Mouse (Mus musculus) cerebellum, adult 9-11 months (tissue): ENCODE results near the gene Faf1.
"Not testable (repeated sequence)": the region's sequence is repeated elsewhere in the genome, so short reads cannot be mapped to it uniquely, and the experiment has no call there.

ENCODE experiments used
- DNase-seq: peaks from one replicate; pipeline ENCODE4 v3.0.0; 2022

Gene Faf1

DNA sequence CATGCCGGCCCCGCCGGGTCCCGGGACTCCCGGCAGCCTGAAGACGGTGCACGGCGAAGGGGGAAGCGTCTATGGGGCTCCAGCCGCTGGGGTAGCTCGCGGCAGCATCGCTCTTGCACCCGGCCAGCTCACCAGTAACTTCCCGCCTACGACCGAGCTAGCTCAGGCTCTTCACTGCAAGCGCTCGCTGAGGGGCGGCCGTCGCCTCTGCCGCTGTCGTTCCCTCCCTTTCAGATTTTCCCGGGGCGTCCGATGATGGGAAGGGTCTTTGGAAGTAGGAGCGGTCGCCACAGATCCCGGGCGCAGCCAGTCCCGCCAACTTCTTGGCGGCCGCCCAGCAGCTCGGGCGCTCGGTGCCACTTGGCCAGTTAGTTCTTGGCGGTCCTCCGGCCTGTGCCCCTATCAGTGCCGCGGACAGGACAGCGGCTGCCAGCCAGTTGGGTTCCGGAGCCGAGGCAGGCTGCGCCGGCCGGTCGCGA, 10.4 kb upstream of the Faf1 start:
- peak; percentile 81 for DNase-seq

GRCm38 (mm10) chr4:109666461-109667269, 9.7 kb upstream of the Faf1 start, which contains the start of gene Cdkn2c:
Cdkn2c (minus strand) TSS chr4:109667189.
- DNase-seq: peak; percentile 89

DNA sequence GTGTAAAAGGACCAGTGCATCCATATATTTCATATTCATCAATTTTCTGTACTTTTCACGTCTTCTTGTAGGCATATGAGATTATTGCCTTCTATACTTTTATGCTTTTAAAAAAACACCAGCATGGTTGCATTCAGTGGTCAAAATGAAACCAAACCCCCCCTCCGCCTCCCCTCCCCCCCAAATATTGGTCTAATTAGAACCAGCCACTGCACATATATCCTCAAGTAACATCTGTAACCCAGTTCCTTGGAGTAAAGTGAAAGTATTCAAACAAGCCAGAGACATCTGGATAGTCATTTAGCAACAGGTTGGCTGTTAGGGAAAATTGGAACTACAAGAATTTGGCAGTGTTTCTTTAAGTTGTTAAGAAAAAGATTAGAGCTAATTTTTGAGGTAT, 8.9 kb upstream of the Faf1 start:
- no peak for DNase-seq

- no peak for DNase-seq
Observed at GRCm38 (mm10) chr4:109670213-109670612, 6.2 kb upstream of the Faf1 start.

DNA sequence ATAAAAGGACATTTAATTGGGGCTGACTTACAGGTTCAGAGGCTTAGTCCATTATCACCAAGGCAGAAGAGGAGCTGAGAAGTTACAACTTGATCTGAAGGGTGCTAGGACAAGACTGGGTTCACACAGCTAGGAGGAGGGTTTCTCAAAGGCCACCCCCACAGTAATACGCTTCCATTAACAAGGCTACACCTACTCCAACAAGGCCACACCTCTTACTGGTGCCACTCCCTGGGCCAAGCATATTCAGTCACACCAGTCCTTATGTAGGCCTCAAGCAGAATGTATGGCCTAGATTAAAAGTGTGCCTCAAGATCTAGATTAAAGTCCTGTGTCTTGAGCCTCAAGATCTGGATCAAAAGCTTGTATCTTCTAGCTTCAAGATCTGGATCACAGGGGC, 4.4 kb upstream of the Faf1 start:
- DNase-seq: no peak

GRCm38 (mm10) chr4:109674097-109674496, 2.3 kb upstream of the Faf1 start:
- DNase-seq: no peak

DNA sequence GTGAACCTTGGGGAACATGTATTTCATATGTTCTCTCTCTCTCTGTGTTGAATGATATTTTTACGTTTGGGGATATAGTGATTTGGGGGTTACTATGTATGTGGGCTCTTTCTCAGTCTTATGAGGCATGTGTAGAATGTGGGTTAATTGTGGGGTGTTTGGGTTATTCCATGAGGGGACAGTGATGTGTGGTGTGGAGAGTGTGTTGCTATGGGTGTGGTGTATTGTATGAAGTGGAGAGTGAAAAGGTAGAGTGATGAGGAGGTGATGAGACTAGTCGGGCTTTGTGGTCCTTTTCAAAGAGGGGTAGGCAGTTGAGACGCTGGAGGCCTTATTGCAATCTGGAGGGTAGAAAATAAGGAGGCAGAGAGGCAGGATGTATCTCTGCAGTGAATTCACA, 833 bp downstream of the Faf1 start:
- DNase-seq: peak; percentile 36

- no peak for DNase-seq
Observed at GRCm38 (mm10) chr4:109683561-109683960, 7.2 kb downstream of the Faf1 start.

- no peak for DNase-seq
Observed at GRCm38 (mm10) chr4:109692674-109693073, 16.3 kb downstream of the Faf1 start.

DNA sequence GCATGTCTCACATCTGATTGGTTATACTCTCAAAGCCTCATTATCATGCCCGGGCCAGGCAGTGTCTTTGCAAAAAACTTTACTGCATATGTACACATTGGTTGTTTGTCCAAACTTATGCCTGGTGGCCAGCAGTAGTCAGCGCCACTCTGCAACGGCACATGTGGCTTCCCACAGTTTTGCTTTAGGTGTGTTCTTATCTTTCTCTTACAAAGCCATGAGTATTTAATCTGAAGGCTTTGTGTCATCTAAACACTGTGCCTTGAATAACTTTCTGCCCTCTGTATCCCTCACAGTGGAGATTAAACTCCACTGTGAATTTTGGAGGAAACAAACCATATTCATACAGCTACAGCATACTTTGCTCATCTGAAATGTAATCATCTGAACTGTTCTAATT, 24.3 kb downstream of the Faf1 start:
- not testable (repeated sequence) for DNase-seq

GRCm38 (mm10) chr4:109703568-109703967, 27.2 kb downstream of the Faf1 start:
- DNase-seq: no peak

DNA sequence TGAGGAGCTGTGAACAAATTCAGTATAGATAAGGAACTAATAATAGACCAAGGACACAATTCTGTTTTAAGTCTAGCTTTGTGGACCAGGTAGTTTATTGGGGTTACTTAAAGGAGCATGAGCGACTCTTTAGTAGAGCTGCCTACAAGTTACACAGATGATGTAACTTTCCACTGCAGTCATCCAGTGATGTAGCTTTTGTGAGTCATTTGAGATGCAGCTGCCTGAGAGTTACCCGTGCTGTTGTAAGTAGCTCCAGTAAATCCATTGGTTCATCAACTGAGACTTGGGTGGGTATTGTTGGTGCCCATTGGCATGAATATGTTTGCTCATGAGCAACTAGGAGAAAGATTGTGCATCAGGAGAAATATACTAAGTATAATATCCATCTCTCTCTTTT, 29.0 kb downstream of the Faf1 start:
- no peak for DNase-seq

GRCm38 (mm10) chr4:109719281-109719680, 42.9 kb downstream of the Faf1 start:
- peak; percentile 35 for DNase-seq

DNA sequence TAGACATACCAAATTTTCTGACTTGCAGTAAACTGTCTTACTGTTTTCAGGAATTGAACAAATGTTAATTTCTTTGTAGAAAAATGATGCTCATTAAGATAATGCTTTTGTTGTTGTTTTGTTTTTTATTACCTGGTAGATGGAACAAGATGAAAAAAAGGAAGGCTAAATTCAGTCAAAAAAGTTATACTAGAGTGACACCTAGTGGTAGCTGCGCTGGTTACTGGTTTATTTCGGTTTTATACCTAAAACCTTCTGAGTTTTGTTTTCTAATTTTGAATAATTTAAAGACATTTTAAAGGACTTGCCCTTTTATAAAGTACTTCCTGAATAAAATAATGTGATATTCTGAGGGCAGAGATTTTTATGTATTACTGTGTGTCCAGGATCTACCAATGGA, 52.9 kb downstream of the Faf1 start:
- no peak for DNase-seq

- DNase-seq: peak; percentile 70
Observed at GRCm38 (mm10) chr4:109735754-109736153, 59.4 kb downstream of the Faf1 start.

DNA sequence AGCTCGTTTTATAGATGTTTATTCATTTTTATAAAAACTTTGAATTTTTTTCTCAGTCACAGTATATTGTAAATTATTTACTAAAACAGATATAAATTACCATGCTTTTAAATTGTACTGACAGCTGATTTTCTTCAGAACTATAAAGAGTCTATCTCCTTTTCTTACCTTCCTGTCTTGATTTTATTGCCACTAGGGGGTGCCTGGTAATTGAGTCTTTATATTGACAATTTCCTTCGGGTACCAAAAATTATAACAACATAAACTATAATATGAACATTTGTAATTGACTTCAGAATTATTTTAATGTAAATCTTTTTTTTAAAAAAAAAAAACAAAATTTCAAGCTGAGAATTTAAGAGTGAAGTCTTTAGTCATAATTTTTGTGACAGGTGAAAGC, 67.6 kb downstream of the Faf1 start:
- no peak for DNase-seq

DNA sequence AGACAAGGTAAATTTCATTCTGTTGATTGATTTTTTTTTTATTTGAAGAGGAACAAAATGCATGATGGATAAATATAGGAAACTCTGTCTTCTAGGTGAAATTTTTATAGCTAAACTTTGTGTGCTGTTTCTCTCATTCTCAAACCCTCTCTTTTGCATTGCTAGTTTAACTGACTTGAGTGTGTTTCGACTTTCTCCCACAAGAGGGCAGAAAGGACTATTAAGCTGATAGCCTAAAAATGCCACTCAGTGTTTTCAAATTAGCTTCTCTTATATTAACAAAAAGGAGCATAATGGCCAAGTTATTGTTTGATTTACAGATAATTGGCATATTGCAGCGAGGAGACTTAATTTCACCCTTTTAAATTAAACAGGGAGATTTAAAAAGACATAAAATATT, 82.6 kb downstream of the Faf1 start:
- no peak for DNase-seq

- DNase-seq: no peak
Observed at GRCm38 (mm10) chr4:109759901-109760300, 83.5 kb downstream of the Faf1 start.

GRCm38 (mm10) chr4:109760501-109760900, 84.1 kb downstream of the Faf1 start:
- no peak for DNase-seq

DNA sequence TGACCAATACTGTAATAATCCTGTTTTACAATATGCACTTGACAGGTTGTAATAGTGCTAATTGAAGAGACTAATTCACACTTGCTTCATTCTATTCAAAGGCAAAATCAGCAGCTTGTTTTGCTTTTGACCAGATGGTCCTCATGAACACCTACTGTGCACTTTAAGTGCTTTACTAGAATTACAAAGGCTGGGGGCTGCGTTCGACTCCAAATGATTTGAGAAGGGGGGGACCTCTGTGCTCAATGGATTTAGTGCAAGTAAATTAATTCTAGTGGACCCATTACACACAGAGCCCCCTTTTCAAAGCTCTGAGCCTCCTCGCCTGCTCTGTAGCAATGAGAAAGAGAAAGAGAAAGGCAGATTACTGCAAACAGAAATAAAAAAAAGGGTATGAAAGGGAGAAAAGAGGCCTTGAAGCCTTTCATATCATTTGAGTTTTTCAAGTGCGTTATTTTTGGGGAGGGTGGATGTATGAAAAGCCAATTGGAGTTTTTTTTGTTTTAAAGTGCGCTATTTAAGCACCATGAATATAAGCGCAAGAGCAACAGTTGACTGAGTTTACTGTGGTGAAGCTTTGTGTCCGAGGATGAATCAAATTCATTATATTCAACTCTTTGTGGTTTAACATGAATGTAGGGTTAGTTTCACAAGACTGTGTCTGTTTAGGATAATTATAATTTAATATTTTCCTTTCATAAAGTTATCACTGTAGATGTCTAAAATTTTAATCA, 86.5 kb downstream of the Faf1 start:
- DNase-seq: peak; percentile 23

DNA sequence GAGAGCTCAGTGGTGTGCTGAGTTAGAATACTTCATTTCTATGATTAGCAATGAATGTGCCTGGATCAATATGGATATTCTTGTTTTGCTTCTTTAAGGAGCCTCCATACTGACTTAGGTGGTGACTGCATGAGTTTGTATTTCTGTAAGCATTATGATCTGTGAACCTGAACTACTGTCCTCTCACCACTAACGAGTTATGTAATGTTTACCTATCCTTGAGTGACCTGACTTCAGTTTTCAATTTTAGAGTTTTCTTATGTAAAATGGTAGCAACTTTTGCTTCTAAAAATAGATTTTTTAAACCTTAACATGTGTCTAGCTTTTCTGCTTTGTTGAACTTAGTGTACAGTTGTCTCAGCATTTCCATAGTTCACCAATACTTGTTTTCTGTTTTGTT, 92.7 kb downstream of the Faf1 start:
- no peak for DNase-seq

DNA sequence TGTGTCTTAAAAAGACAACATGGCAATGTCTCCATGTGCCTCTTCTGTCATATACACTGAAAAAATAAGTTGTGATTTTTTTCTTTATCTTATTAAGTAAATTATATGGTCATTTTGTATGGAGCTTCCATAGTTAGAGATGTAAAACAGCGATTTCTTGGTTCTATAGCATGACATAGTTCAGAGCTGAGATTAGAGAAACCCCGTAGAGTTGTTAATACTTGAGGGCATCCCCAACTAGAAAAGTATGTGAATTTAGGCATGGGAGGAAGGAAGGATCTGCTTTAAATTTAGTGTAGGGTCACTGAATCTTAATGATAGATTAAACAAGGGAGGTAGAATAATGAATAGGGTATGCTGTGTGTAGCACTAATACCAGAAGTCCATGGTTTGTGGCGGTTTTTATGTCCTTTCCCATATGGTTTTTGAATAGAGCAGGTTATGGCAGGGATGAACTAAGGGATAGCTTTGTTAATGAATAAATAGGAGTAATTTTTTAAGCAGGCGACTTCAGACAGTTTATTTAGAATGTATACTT, 106.3 kb downstream of the Faf1 start:
- DNase-seq: no peak

DNA sequence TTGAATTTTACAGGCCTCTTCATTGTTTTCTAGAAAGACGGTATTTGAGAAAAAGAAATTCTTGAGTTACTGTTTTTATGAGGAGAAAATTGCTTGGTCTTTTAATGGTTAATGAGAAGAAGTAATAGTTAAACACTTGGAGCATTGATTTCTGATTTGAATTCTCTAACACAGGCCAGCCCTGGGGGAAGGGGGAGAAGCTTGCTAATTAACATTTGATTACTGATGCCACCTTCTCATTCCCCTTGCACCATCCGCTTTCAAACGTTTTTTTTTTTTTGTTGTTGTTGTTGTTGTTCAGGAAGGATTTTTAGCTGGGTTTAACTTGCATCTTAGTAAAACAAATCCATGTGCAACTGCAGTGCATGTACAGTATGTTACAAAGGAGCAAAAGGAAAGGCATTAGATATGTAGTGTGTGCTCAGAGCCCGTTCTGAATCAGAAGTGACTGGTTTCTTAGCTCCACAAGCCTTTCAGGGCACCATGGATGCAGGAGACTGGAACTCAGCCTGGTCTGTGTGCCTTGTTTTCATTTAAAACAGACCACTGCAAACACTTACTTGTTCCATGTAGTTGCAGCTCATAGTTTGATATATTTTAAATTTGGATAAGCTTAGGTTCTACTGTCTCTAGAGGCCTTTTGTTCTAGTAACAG, 113.1 kb downstream of the Faf1 start:
- DNase-seq: no peak
